In genomic region chr11:29376635-29377034, GRCm38 (mm10) we compare ENCODE assay signal across 18 mouse cellular contexts. TPM values are rescaled to one million over a fixed set of nuclear protein-coding genes. Genes with fewer than 3 reads are reported as not detected.
DNase-seq lines count a peak whose midpoint lies in the region; ATAC-seq and TF ChIP-seq lines count a peak whose summit lies in the region.
"Had no signal": no experiment of that assay in that cellular context is flagged by ENCODE, and none has a peak within 500 bp of the region (broad histone marks: within the 10 kb centered on the region; RNA-seq: fewer than 3 reads in every experiment).

No protein-coding gene starts in this region.

- no peak for DNase-seq in left cerebral cortex, adult 2 months (ENCODE audit: extremely low spot score in 1 of 2, low spot score in 2 of 2)
- DNase-seq in left cerebral cortex, adult 18-20 months (ENCODE audit: low spot score in 2 of 2): no peak
- DNase-seq in urinary bladder, adult 18-20 months (ENCODE audit: low spot score in 2 of 2): no peak
- no peak for DNase-seq in natural killer cell, adult 2 months (ENCODE audit: low spot score in 2 of 2)
- DNase-seq: cerebellum, adult 9-10 months; heart, postnatal 14 days; lung, adult 2 months; right cerebral cortex, postnatal 25 days; thymus, postnatal 4 days had no signal

- H3K4me2 ChIP-seq in forebrain, embryonic 15.5 days (replicated peaks): peak overlapping the region; percentile 39
- H3K4me2 ChIP-seq in hindbrain, embryonic 16.5 days (ENCODE audit: low read length): peak overlapping the region; percentile 52
- peak overlapping the region; percentile 33; the same call in 1 of the 2 replicates for H3K4me2 ChIP-seq in neural tube, embryonic 14.5 days (ENCODE audit: low read depth, low read length)
- H3K4me2 ChIP-seq: liver, embryonic 11.5 days had no signal

- intact Hi-C loops in left cerebral cortex, adult 2 months (cut with DNase I): no loop called here

- no peak for TF ChIP-seq CTCF in left cerebral cortex, adult 2 months (IDR thresholded peaks at IDR 0.05)

- 0 out of 2 replicates have a peak overlapping the region, but pooled peaks have one; percentile 10 for H3K9ac ChIP-seq in forebrain, embryonic 15.5 days (replicated peaks)
- no peak overlapping the region for H3K9ac ChIP-seq in hindbrain, embryonic 16.5 days (ENCODE audit: low read depth, low read length)
- H3K9ac ChIP-seq in neural tube, embryonic 14.5 days (replicated peaks; ENCODE audit: low read depth, low read length): no peak overlapping the region
- H3K9ac ChIP-seq: embryonic facial prominence, embryonic 13.5 days; intestine, embryonic 15.5 days had no signal

- H3K4me3 ChIP-seq in left cerebral cortex, adult 2 months: peak overlapping the region; percentile 93
- peak overlapping the region; percentile 22 for H3K4me3 ChIP-seq in forebrain, embryonic 15.5 days
- H3K4me3 ChIP-seq in hindbrain, embryonic 16.5 days (ENCODE audit: low read length): peak overlapping the region; percentile 25
- H3K4me3 ChIP-seq in neural tube, embryonic 14.5 days (ENCODE audit: low read depth, low read length): peak overlapping the region; percentile 16; the same call in 1 of the 2 replicates
- H3K4me3 ChIP-seq: intestine, embryonic 15.5 days had no signal

- peaks cover 20% of the 10 kb centered on the region for H3K4me1 ChIP-seq in forebrain, embryonic 15.5 days
- peaks cover 13% of the 10 kb centered on the region; the same call in 1 of the 2 replicates for H3K4me1 ChIP-seq in hindbrain, embryonic 16.5 days (ENCODE audit: control insufficient read depth, insufficient read depth, low read depth, low read length)
- H3K4me1 ChIP-seq in neural tube, embryonic 14.5 days (ENCODE audit: control insufficient read depth, insufficient read depth, low read length): peaks cover 7% of the 10 kb centered on the region; the same call in 1 of the 2 replicates

- 65% methylated on average over 2 of the region's 2 CpGs for WGBS in forebrain, embryonic 15.5 days
- 83% methylated on average over 2 of the region's 2 CpGs for WGBS in hindbrain, embryonic 16.5 days
- 74% methylated on average over 2 of the region's 2 CpGs for WGBS in neural tube, embryonic 14.5 days

- no peaks in the 10 kb centered on the region for H3K27me3 ChIP-seq in forebrain, embryonic 15.5 days
- no peaks in the 10 kb centered on the region for H3K27me3 ChIP-seq in hindbrain, embryonic 16.5 days (replicated peaks; ENCODE audit: control insufficient read depth, insufficient read depth, low read length)
- peaks cover 2% of the 10 kb centered on the region; the same call in 1 of the 2 replicates for H3K27me3 ChIP-seq in neural tube, embryonic 14.5 days (ENCODE audit: control insufficient read depth, insufficient read depth, low read length)
- H3K27me3 ChIP-seq: embryonic facial prominence, embryonic 13.5 days; intestine, embryonic 15.5 days had no signal

- no peaks in the 10 kb centered on the region for H3K36me3 ChIP-seq in forebrain, embryonic 15.5 days
- no peaks in the 10 kb centered on the region for H3K36me3 ChIP-seq in hindbrain, embryonic 16.5 days (ENCODE audit: control insufficient read depth, insufficient read depth, low read length)
- no peaks in the 10 kb centered on the region for H3K36me3 ChIP-seq in neural tube, embryonic 14.5 days (ENCODE audit: control insufficient read depth, insufficient read depth, low read length)
- H3K36me3 ChIP-seq: intestine, embryonic 15.5 days had no signal

- ATAC-seq in forebrain, embryonic 15.5 days (replicated peaks): no peak
- no peak for ATAC-seq in hindbrain, embryonic 16.5 days
- ATAC-seq in neural tube, embryonic 14.5 days (ENCODE audit: low read depth): no peak
- ATAC-seq: intestine, embryonic 15.5 days; Patski had no signal

- no peaks in the 10 kb centered on the region for H3K9me3 ChIP-seq in forebrain, embryonic 15.5 days
- no peaks in the 10 kb centered on the region for H3K9me3 ChIP-seq in hindbrain, embryonic 16.5 days (ENCODE audit: control insufficient read depth, low read length)
- H3K9me3 ChIP-seq in neural tube, embryonic 14.5 days (ENCODE audit: control insufficient read depth, low read length): no peaks in the 10 kb centered on the region
- H3K9me3 ChIP-seq: embryonic facial prominence, embryonic 13.5 days; intestine, embryonic 15.5 days; limb, embryonic 10.5 days had no signal

- no peak overlapping the region for H3K27ac ChIP-seq in left cerebral cortex, adult 2 months
- H3K27ac ChIP-seq in forebrain, embryonic 15.5 days (replicated peaks): no peak overlapping the region
- no peak overlapping the region for H3K27ac ChIP-seq in hindbrain, embryonic 16.5 days (ENCODE audit: low read depth, low read length)
- H3K27ac ChIP-seq in neural tube, embryonic 14.5 days (ENCODE audit: low read depth, low read length): no peak overlapping the region
- H3K27ac ChIP-seq: embryonic facial prominence, embryonic 13.5 days; intestine, embryonic 15.5 days; limb, embryonic 10.5 days; macrophage had no signal

RNA-seq across cellular contexts. Expression of gene Ccdc88a, which starts 3.2 kb away (rescaled TPM):
- total RNA-seq in left cerebral cortex, adult 2 months (2021): 10 to 100 TPM; 61.9 to 67.6 TPM
- total RNA-seq in left cerebral cortex, adult 18-20 months (2021): 10 to 100 TPM; 54.1 to 55.5 TPM
- polyA plus RNA-seq in forebrain, embryonic 15.5 days (2015; fragmentation: Nextera tagmentation; extraction: Ambion mirVana): 101 and 105 TPM in 2 replicates
- 71.1 and 73.8 TPM in 2 replicates for polyA plus RNA-seq in hindbrain, embryonic 16.5 days (2015; fragmentation: Nextera tagmentation; extraction: Ambion mirVana)
- 68.2 and 75.1 TPM in 2 replicates for polyA plus RNA-seq in neural tube, embryonic 14.5 days (2014; fragmentation: Nextera tagmentation; extraction: Ambion mirVana)

Comparison
In these comparisons a context has a peak if more than half of its experiments do, and no peak if none do; other contexts are left out.
1. H3K4me3 ChIP-seq: peak in every context shown above with its lines; median percentile 93 in left cerebral cortex, adult 2 months; 25 in hindbrain, embryonic 16.5 days; 22 in forebrain, embryonic 15.5 days; 16 in neural tube, embryonic 14.5 days.